Mouse (Mus musculus) retina, adult 2 months (tissue): Measurements from ENCODE around the gene Ifih1.
A peak's percentile ranks its signal among the peaks of the same experiment; 100 is the strongest.

ENCODE experiments used
- DNase-seq: peaks from one replicate; pipeline ENCODE4 v3.0.0-alpha.2; 2012; ENCODE audit warnings: low read depth, low spot score

Gene Ifih1

GRCm38 (mm10) chr2:62639869-62640268 lies 6.2 kb downstream of the Ifih1 start:
- DNase-seq: no peak

DNA sequence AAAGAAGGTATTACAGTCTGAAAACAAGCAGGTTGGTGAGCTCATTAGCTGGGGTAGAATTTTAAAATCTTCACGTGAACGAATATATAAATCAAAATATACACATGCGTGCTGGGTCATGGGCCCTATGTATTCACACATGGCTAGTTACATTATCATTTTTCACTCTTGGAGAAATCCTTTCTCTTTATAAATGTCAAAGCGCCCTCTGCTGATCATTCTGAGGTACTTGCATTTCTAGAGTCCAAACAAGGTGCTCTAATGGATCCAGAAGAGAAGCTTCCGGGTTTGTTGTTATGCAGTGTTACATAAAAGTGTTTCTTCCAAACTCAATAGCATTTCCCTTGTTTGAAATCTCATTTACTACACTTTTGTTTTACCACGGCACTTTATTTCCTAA lies 15.6 kb downstream of the Ifih1 start:
- DNase-seq: peak; percentile 29

DNA sequence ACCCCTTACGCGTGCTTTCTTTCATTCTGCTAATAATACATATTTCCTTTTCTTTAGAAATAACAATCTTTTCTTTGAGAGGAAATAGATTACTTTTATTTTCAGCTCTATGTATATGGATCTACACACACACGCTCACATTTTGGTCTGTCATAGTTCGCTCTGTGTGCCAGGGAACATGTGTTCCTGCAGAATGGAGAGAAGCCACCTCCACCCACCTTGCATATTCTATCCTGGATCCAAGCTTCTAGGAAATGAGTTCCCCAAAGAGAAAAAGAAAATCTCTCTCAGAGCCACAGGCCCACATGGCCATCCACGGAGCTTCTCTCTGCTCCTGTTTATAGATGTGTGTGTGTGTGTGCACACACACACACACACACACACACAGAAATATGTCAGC lies 17.7 kb downstream of the Ifih1 start:
- no peak for DNase-seq

DNA sequence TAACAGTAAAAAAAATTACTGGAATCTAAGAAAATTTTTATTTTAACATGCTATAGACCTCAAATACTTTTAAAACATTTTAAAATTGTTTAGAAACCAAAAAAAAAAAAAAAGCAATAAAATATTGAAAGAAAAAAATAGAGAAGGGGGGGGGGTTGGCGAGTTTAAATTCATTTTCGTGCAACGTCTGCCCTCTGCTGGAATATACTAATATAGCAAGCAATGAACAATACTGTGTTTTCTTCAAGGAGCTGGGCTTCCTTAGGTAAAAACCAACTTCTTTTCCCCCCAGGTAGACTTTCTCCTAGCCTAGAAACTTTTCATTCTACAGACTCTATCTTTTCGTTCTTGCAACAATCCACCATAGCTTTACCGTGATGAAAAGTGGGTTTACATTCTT lies 18.3 kb downstream of the Ifih1 start:
- no peak for DNase-seq

GRCm38 (mm10) chr2:62623024-62623441 lies 23.0 kb downstream of the Ifih1 start:
- DNase-seq: no peak

- no peak for DNase-seq
Measured at GRCm38 (mm10) chr2:62619679-62620078, 26.4 kb downstream of the Ifih1 start.

GRCm38 (mm10) chr2:62618934-62619341 lies 27.1 kb downstream of the Ifih1 start:
- DNase-seq: no peak

GRCm38 (mm10) chr2:62613133-62613532 lies 32.9 kb downstream of the Ifih1 start:
- DNase-seq: no peak

GRCm38 (mm10) chr2:62606205-62606604 lies 39.9 kb downstream of the Ifih1 start:
- no peak for DNase-seq

DNA sequence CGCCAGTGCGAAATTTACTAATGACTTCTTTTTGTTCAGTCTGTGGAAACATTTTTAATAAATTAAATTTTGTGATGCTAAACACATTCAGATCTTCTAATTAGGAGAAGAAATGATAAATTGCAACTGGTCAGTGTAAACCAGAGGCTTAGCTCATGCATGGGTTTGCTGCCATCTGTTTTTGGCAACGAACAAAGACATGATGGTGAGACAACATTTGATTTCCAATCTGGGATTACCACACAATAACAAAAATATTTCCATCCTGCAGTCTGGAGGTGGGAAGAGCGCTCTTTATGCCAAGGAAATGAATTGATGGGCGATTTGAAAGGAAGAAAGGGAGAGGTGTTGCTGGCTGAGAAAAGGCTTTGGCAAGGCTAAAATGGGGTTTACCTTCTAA lies 42.5 kb downstream of the Ifih1 start:
- DNase-seq: no peak

GRCm38 (mm10) chr2:62596586-62596985 lies 49.5 kb downstream of the Ifih1 start:
- no peak for DNase-seq

GRCm38 (mm10) chr2:62594491-62594890 lies 51.6 kb downstream of the Ifih1 start:
- no peak for DNase-seq

DNA sequence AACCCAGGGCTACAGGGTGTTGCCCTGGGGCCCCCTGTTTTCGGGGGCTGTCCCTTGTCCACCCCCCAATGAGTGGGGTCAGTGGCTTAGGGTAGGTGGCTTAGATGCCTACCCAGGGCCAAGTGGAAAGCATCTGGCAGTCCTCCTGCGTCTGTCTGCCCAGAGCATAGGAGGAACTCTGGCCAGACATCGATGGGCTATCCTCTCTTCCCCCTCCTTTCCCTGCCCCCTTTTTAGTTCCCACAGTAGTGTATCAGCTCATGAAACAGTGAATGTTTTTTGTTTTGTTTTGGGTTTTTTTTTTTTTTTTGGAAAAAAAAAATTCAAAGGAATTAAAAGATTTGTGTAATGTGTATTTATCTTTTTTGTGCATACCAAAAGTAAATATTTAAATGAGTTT lies 54.5 kb downstream of the Ifih1 start:
- no peak for DNase-seq

DNA sequence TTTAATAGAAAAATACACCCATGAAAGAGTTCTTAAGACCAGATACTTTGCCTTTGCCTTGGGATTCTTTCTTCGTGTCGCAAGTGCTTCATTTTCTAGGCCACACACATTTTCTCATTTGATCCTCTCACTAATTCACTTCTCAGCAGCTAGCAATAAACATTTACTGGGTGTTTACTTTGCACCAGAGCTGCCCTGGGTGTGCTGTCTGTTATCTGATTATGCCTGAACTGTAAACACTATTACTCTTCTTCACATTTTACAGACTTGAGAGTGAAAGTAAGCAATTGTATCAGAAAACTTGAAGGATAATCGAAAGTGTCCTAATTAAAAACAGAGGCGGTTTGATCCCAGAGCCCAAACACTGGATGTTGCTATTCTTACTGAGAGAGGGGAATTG lies 56.7 kb downstream of the Ifih1 start:
- DNase-seq: no peak

DNA sequence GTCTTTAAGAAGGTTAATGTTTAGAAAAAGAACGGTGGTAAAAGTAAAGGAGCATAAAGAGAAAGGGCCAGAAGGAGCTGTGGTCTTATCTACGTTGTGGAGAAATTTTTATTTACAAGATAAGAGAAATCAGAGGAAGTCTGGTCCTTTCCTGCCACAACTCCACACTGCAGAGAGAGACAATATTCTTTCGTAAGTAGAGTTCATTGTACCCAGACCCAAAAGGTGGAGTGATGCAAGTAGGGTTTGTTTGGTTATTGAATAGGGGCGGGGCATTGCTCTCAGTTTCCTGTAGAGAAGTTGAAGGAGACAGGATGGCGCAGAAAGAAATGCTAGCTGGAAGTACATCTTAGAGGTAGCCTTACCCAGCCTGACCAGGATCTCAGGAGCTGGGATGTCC lies 60.3 kb downstream of the Ifih1 start:
- no peak for DNase-seq

GRCm38 (mm10) chr2:62574962-62575361 lies 71.1 kb downstream of the Ifih1 start:
- no peak for DNase-seq

GRCm38 (mm10) chr2:62574250-62574649 lies 71.8 kb downstream of the Ifih1 start:
- DNase-seq: no peak

GRCm38 (mm10) chr2:62573753-62574159 lies 72.3 kb downstream of the Ifih1 start, which contains the start of gene Fap:
TSS of gene Fap (minus strand) at chr2:62574075.
- DNase-seq: no peak

- DNase-seq: no peak
Measured at GRCm38 (mm10) chr2:62573099-62573752, 72.8 kb downstream of the Ifih1 start.

GRCm38 (mm10) chr2:62564687-62565086 lies 81.4 kb downstream of the Ifih1 start:
- DNase-seq: no peak

GRCm38 (mm10) chr2:62562661-62563485 lies 83.2 kb downstream of the Ifih1 start:
- DNase-seq: no peak

GRCm38 (mm10) chr2:62557417-62557816 lies 88.6 kb downstream of the Ifih1 start:
- no peak for DNase-seq

- DNase-seq: no peak
Measured at GRCm38 (mm10) chr2:62556349-62556748, 89.7 kb downstream of the Ifih1 start.
